Mouse (Mus musculus) monocyte, adult 5-6 weeks (primary cell): ENCODE measurements at regions not wholly inside any gene's neighbourhood (a gene's known extent, or its start where the extent isn't known, plus 50 kb on each side); places are given as distances from the start of the nearest gene placed in this dataset.

ENCODE experiments used
- ATAC-seq: fragments of 153-309, 156-312 bp; replicated peaks from 2 replicates; pipeline ENCODE4 v1.8.0; 2017; ENCODE audit warnings: mild to moderate bottlenecking; ENCODE audit not compliant: low TSS enrichment, insufficient number of reproducible peaks, severe bottlenecking, poor library complexity, low FRiP score

DNA sequence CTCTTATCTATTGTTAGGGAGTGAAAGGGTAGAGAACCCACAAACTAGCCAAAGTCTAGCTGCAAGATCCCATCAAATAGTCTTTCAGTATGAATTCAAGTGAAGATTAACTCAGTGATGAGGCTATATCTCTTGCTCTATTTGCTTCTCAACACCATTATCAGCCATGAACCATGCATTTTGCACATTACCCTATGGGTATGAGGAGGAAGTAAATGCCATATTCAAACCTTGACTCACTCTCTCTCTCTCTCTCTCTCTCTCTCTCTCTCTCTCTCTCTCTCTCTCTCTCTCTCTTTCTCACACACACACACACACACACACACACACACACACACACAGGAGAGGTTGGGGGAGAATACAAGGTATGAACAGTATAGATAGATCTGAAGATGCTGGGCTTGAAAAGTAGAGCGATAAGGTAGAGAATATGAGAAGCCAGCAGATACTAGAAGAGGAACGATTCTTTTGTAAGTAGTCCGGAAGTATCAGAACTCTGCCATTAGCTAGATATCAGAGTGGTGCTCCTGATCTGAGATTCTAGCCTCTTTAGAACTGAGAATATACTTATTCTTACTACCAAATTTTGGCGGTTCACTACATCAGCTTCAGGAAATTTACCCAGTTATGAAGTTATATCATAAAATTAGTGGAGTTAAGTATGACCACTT lies 113.3 kb upstream of the P2ry1 start:
- ATAC-seq = no peak

GRCm38 (mm10) chr3:60897628-60898269 lies 104.8 kb upstream of the P2ry1 start:
- ATAC-seq = no peak

- ATAC-seq = no peak
Measured at GRCm38 (mm10) chr3:60898720-60899119, 103.9 kb upstream of the P2ry1 start.

- no peak for ATAC-seq
Measured at GRCm38 (mm10) chr3:60901571-60901970, 101.0 kb upstream of the P2ry1 start.

DNA sequence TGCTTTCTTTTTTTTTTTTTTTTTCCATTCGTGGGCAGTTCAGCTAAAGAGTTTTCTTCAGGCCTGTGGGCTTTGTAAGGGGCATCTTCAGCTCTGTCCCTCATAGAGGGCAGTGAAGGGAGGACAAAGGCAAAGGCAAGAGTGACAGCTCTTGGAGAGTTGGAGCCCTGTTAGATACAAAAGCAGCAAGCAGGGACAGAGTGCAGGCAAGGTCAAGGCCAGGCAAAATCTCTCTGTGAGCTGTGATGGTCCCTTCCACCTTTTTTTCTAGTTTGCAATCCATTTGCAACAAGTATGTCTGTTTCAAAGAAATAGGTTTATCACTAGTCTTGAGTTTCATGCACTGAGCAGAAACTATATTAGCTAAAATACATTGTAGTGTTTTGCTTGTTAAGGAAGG lies 86.2 kb upstream of the P2ry1 start:
- no peak for ATAC-seq

- ATAC-seq = no peak
Measured at GRCm38 (mm10) chr3:60917271-60917670, 85.3 kb upstream of the P2ry1 start.

DNA sequence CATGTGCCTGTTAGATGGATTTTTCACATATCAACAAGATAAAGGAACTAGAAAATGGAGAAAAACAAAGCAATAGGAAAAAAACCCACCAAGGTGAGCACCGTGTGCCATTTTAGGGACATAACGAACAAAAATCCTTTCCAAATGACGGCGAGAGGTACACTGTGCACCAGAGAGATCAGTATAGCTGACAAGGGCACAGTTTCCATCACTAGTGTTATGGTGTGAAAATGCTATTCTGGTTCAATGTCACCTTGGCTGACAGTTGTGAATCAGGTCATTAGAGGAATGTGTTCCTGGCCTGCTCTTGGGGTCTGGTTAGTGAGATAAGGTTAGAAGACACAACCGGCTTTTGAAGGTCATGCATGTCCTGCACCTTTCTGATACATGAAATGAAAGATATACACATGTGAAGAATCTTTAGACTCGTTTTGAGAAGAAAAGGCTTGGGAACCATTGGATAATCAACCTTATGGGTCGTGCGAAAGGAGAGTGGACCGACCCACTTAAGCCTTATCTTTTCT lies 76.5 kb upstream of the P2ry1 start:
- no peak for ATAC-seq

- ATAC-seq = peak; percentile 68
Measured at GRCm38 (mm10) chr3:60928910-60929309, 73.7 kb upstream of the P2ry1 start.

- no peak for ATAC-seq
Measured at GRCm38 (mm10) chr3:60934492-60934891, 68.1 kb upstream of the P2ry1 start.

DNA sequence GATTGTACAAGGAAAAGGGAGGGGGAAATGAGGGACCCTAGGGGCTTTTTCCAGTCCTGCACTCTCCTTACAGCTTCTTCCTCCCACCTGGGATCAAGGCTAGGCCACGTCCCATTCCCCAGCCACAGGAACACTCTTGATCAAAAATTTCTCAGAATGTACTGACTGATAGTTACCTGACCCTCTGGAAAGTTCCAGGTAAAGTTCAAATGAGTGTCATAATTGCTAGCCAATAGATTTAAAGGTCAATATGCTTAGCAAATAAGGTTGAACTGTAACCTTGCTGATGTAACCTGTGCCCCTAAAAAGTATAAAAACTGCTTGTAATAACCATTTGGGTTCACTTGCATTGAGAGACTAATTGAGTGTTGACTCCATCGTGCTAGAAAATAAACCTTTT lies 61.1 kb upstream of the P2ry1 start:
- ATAC-seq = no peak

GRCm38 (mm10) chr3:60948897-60949296 lies 53.7 kb upstream of the P2ry1 start:
- no peak for ATAC-seq
